Mouse (Mus musculus): ENCODE data around the gene Cenpb. TPM values are rescaled to one million over a fixed set of nuclear protein-coding genes. Genes with fewer than 3 reads are reported as not detected.

Cenpb gene
- polyA plus RNA-seq, 1 experiment = 95.3 TPM

DNA sequence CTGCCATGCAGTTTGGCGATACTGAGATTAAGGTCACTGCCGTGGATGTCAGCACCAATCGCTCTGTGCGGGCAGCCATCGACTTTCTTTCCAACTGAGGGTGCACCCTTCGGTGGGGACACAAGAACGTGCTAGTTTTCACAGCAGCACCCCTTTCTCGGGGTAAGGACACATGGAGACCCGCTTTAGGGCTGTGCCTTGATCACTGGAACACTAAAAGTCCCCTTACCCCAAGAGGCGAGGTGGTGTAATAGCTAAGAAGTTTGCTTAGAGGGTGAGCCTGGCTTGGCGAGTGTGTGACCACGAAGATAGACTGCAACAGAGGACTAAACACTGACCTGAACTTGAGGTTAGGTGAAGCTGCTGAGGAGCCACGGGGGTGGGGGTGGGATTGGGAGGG is 34.7 kb downstream of the Cenpb start:
- no peaks in the 10 kb centered on the region; the same call in 1 of the 2 replicates for H3K4me1 ChIP-seq (ENCODE audit: control insufficient read depth, insufficient read depth, low read length)
- H3K4me3 ChIP-seq (ENCODE audit: insufficient read depth, low read depth, low read length) = no peak overlapping the region
- no peaks in the 10 kb centered on the region for H3K36me3 ChIP-seq (ENCODE audit: control insufficient read depth, insufficient read depth, low read length)
- no peak for DNase-seq
- 77% methylated on average over 13 of the region's 13 CpGs for WGBS
- no peak overlapping the region for H3K27ac ChIP-seq (ENCODE audit: insufficient read depth, low read depth, low read length)
- TF ChIP-seq CTCF (conservative IDR thresholded peaks at IDR 0.05; ENCODE audit: insufficient read depth, insufficient read length, low read depth, low read length) (no peak), POLR2A (IDR thresholded peaks at IDR 0.05; ENCODE audit: low read depth, low read length) (no peak)
- no peaks in the 10 kb centered on the region for H3K27me3 ChIP-seq (replicated peaks; ENCODE audit: control insufficient read depth, insufficient read depth, low read length)

DNA sequence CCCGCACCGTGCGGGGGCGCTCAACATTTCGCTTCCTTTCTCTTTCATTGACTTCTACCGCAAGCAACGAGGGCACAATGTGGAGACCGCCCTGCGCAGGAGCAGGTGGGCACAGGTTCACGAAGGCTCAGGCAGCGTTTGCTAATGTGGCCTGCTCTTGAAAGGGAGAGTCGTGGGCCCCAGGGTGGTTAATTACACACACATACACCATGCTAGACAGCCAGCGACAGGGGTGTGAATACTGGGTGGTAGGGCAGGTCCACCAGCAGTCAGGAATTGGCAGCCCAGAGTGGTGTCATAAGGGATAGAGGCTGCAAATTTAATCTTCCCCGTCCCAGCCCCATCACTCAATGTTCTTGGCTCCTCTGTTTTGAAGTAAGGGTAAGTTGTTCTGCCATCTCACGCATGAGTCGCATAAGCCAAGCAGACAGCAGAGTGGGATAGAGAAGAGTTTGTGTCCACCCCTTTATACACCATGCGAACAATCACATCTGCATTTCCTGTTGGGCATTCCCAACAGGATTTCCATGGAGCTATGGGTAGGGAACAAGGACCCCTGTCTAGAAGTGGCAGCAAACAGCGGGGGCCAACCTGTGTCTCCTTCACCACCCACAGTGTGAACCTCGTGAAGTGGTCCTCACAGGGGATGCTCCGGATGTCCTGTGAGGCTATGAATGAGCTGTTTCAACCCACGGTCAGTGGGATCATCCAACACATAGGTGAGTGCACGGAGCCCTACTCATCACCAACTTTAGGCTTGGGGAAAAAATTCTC is 36.7 kb downstream of the Cenpb start:
- no peaks in the 10 kb centered on the region for H3K36me3 ChIP-seq (ENCODE audit: control insufficient read depth, insufficient read depth, low read length)
- H3K27ac ChIP-seq (ENCODE audit: insufficient read depth, low read depth, low read length) = no peak overlapping the region
- TF ChIP-seq CTCF (conservative IDR thresholded peaks at IDR 0.05; ENCODE audit: insufficient read depth, insufficient read length, low read depth, low read length) (no peak), POLR2A (IDR thresholded peaks at IDR 0.05; ENCODE audit: low read depth, low read length) (no peak)
- 0 out of 2 replicates have a peak, but pooled peaks cover 2% of the 10 kb centered on the region for H3K4me1 ChIP-seq (ENCODE audit: control insufficient read depth, insufficient read depth, low read length)
- no peak for DNase-seq
- 81% methylated on average over 22 of the region's 22 CpGs for WGBS
- no peak overlapping the region for H3K4me3 ChIP-seq (ENCODE audit: insufficient read depth, low read depth, low read length)
- no peaks in the 10 kb centered on the region for H3K27me3 ChIP-seq (replicated peaks; ENCODE audit: control insufficient read depth, insufficient read depth, low read length)

DNA sequence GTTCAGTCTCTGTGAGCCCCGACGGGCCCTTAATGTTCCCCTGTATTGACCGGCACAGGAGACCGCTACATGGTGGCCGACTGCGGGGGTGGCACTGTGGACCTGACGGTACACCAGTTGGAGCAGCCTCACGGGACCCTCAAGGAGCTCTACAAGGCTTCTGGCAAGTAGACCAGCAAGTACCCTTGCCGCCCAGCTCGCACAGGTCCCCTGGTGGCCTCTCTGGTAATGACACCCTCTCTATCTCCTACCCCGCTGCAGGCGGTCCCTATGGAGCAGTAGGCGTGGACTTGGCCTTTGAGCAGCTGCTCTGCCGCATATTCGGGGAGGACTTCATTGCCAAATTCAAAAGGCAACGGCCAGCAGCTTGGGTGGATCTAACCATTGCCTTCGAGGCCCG is 37.3 kb downstream of the Cenpb start:
- H3K4me1 ChIP-seq (ENCODE audit: control insufficient read depth, insufficient read depth, low read length) = 0 out of 2 replicates have a peak, but pooled peaks cover 2% of the 10 kb centered on the region
- H3K4me3 ChIP-seq (ENCODE audit: insufficient read depth, low read depth, low read length) = no peak overlapping the region
- TF ChIP-seq CTCF (conservative IDR thresholded peaks at IDR 0.05; ENCODE audit: insufficient read depth, insufficient read length, low read depth, low read length) (peak; percentile 75), POLR2A (IDR thresholded peaks at IDR 0.05; ENCODE audit: low read depth, low read length) (no peak)
- 36% methylated on average over 18 of the region's 18 CpGs for WGBS
- H3K36me3 ChIP-seq (ENCODE audit: control insufficient read depth, insufficient read depth, low read length) = no peaks in the 10 kb centered on the region
- H3K27ac ChIP-seq (ENCODE audit: insufficient read depth, low read depth, low read length) = no peak overlapping the region
- H3K27me3 ChIP-seq (replicated peaks; ENCODE audit: control insufficient read depth, insufficient read depth, low read length) = no peaks in the 10 kb centered on the region
- peak; percentile 79 for DNase-seq

GRCm38 (mm10) chr2:131141336-131141986 is 38.4 kb downstream of the Cenpb start:
- Histone ChIP-seq H3K4me1 (ENCODE audit: control insufficient read depth, insufficient read depth, low read length) (0 out of 2 replicates have a peak, but pooled peaks cover 2% of the 10 kb centered on the region), H3K36me3 (ENCODE audit: control insufficient read depth, insufficient read depth, low read length) (no peaks in the 10 kb centered on the region), H3K27ac (ENCODE audit: insufficient read depth, low read depth, low read length) (no peak overlapping the region), H3K4me3 (ENCODE audit: insufficient read depth, low read depth, low read length) (no peak overlapping the region), H3K27me3 (replicated peaks; ENCODE audit: control insufficient read depth, insufficient read depth, low read length) (no peaks in the 10 kb centered on the region)
- no peak for TF ChIP-seq POLR2A (IDR thresholded peaks at IDR 0.05; ENCODE audit: low read depth, low read length)
- TF ChIP-seq CTCF (conservative IDR thresholded peaks at IDR 0.05; ENCODE audit: insufficient read depth, insufficient read length, low read depth, low read length) = no peak
- DNase-seq = no peak
- WGBS = 82% methylated on average over 8 of the region's 8 CpGs

GRCm38 (mm10) chr2:131140533-131140905 is 39.3 kb downstream of the Cenpb start:
- H3K4me1 ChIP-seq (ENCODE audit: control insufficient read depth, insufficient read depth, low read length) = 0 out of 2 replicates have a peak, but pooled peaks cover 2% of the 10 kb centered on the region
- no peak overlapping the region for H3K4me3 ChIP-seq (ENCODE audit: insufficient read depth, low read depth, low read length)
- H3K27ac ChIP-seq (ENCODE audit: insufficient read depth, low read depth, low read length) = peak overlapping the region; percentile 28; the same call in 1 of the 2 replicates
- H3K36me3 ChIP-seq (ENCODE audit: control insufficient read depth, insufficient read depth, low read length) = no peaks in the 10 kb centered on the region
- TF ChIP-seq POLR2A (IDR thresholded peaks at IDR 0.05; ENCODE audit: low read depth, low read length) = no peak
- TF ChIP-seq CTCF (conservative IDR thresholded peaks at IDR 0.05; ENCODE audit: insufficient read depth, insufficient read length, low read depth, low read length) = no peak
- no peaks in the 10 kb centered on the region for H3K27me3 ChIP-seq (replicated peaks; ENCODE audit: control insufficient read depth, insufficient read depth, low read length)
- 54% methylated on average over 5 of the region's 5 CpGs for whole genome bisulfite sequencing
- DNase-seq = no peak

DNA sequence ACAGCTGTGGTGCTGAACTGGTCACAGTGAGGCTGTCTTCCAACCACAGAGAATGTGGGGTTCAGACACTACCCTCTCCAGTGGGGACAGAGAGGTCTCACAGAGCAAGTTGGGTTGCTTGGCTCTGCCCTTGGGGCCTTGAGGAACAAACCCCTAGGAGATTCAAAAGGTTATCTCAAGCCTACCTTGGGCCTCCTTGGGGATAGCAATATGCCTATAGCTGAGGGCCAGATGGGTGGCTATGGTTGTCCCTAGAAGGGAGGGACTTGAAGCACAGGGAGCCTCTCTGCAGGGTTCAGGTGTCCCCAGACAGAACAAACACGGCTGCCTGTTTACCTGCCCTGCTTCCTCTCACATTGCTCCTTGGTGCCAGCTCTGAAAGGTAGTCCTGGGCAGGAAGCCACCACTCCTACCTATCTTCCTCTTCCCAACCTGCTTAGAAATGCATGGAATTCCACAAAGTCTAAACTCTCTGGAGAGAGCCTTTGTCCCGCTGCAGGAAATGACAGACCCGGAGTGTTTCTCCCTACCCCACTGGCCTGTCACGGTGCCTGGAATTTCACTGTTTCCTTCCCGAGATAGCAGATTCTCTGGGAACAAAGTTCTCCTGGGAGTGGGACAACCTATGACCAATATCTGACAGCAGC is 39.9 kb downstream of the Cenpb start:
- WGBS = 18% methylated on average over 5 of the region's 5 CpGs
- Histone ChIP-seq H3K27me3 (replicated peaks; ENCODE audit: control insufficient read depth, insufficient read depth, low read length) (no peaks in the 10 kb centered on the region), H3K4me3 (ENCODE audit: insufficient read depth, low read depth, low read length) (no peak overlapping the region), H3K36me3 (ENCODE audit: control insufficient read depth, insufficient read depth, low read length) (no peaks in the 10 kb centered on the region), H3K27ac (ENCODE audit: insufficient read depth, low read depth, low read length) (peak overlapping the region; percentile 30), H3K4me1 (ENCODE audit: control insufficient read depth, insufficient read depth, low read length) (0 out of 2 replicates have a peak, but pooled peaks cover 2% of the 10 kb centered on the region)
- no peak for TF ChIP-seq CTCF (conservative IDR thresholded peaks at IDR 0.05; ENCODE audit: insufficient read depth, insufficient read length, low read depth, low read length)
- TF ChIP-seq POLR2A (IDR thresholded peaks at IDR 0.05; ENCODE audit: low read depth, low read length) = no peak
- peak; percentile 67 for DNase-seq

DNA sequence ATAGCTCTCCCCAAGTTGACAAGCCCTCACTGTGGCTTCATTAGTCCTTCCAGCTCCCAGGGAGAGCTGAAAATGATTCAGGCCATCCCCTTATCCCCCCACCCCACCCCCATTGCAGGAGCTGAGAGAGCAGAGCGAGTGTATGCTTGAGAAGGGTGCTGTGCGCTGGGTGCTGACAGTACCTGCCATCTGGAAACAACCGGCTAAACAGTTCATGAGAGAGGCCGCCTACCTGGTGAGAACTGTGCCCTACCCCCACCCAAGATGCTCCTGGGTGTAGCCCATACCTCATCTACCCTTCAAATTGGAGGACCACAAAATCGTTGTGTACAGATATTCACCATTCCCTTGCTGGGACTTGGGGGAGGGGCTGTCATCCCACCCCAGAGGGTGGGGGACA is 40.6 kb downstream of the Cenpb start:
- no peak overlapping the region for H3K27ac ChIP-seq (ENCODE audit: insufficient read depth, low read depth, low read length)
- DNase-seq = no peak

More for the DNA sequence above, 40.6 kb downstream of the Cenpb start:
- H3K36me3 ChIP-seq (ENCODE audit: control insufficient read depth, insufficient read depth, low read length) = no peaks in the 10 kb centered on the region
- TF ChIP-seq CTCF (conservative IDR thresholded peaks at IDR 0.05; ENCODE audit: insufficient read depth, insufficient read length, low read depth, low read length) (no peak), POLR2A (IDR thresholded peaks at IDR 0.05; ENCODE audit: low read depth, low read length) (no peak)
- no peak overlapping the region for H3K4me3 ChIP-seq (ENCODE audit: insufficient read depth, low read depth, low read length)
- H3K27me3 ChIP-seq (replicated peaks; ENCODE audit: control insufficient read depth, insufficient read depth, low read length) = no peaks in the 10 kb centered on the region
- WGBS = 90% methylated on average over 5 of the region's 5 CpGs
- 0 out of 2 replicates have a peak, but pooled peaks cover 2% of the 10 kb centered on the region for H3K4me1 ChIP-seq (ENCODE audit: control insufficient read depth, insufficient read depth, low read length)
